In genomic region chr15:61787046-61787445, GRCm38 (mm10) we compare ENCODE assay signal across 9 mouse cellular contexts.
"Had no signal": no experiment of that assay in that cellular context is flagged by ENCODE, and none has a peak within 500 bp of the region (broad histone marks: within the 10 kb centered on the region; RNA-seq: fewer than 3 reads in every experiment).

No protein-coding gene starts in this region.

- DNase-seq: kidney, adult 2 months; kidney, postnatal 25 days; liver, embryonic 13.5 days; lung, adult 2 months; lung, postnatal 14 days; lung, postnatal 4 days; thymus, adult 2 months; thymus, postnatal 14 days; thymus, postnatal 4 days had no signal
